Mouse (Mus musculus) frontal cortex, postnatal 36 days (tissue): ENCODE measurements around the gene Abhd15.

ENCODE experiments used
- DNase-seq, 2 experiments: peaks; one replicate each; pipeline ENCODE4 v3.0.0; 2022; ENCODE audit warnings: low spot score in 2 of 2

Gene Abhd15

GRCm38 (mm10) chr11:77514832-77515636, at the start of gene Abhd15:
Abhd15 (plus strand) TSS chr11:77515121.
- no peak for DNase-seq

GRCm38 (mm10) chr11:77466544-77466943, 48.4 kb upstream of the Abhd15 start:
- DNase-seq = no peak

GRCm38 (mm10) chr11:77467157-77467556, 47.8 kb upstream of the Abhd15 start:
- peak in 1 of 2 experiments; percentile 68 for DNase-seq

- DNase-seq = peak in 1 of 2 experiments; percentile 80
Observed at GRCm38 (mm10) chr11:77467784-77468183, 47.1 kb upstream of the Abhd15 start.

GRCm38 (mm10) chr11:77468397-77468796, 46.5 kb upstream of the Abhd15 start:
- no peak for DNase-seq

- DNase-seq = no peak
Observed at GRCm38 (mm10) chr11:77471407-77471806, 43.5 kb upstream of the Abhd15 start.

GRCm38 (mm10) chr11:77472775-77473174, 42.1 kb upstream of the Abhd15 start:
- DNase-seq = no peak

DNA sequence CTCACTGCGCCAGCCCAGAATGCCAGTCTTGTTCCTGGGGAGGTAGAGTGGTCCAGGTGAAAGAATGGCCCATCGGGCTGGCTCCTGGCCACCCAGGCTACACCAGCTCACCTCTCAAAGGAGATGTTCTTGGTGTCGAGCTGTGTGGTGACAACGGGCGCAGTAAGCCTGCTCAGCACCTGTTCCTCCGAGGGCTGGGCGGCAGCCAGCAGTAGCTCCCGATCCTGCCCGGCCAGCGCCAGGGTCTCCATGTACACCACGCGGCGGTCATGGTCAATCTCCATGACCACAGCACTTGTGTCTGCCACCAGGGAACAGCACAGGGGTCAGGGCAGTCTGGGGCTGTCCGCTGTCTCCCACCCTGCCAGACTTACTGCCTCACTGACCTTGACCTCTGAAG, 38.7 kb upstream of the Abhd15 start:
- no peak for DNase-seq

DNA sequence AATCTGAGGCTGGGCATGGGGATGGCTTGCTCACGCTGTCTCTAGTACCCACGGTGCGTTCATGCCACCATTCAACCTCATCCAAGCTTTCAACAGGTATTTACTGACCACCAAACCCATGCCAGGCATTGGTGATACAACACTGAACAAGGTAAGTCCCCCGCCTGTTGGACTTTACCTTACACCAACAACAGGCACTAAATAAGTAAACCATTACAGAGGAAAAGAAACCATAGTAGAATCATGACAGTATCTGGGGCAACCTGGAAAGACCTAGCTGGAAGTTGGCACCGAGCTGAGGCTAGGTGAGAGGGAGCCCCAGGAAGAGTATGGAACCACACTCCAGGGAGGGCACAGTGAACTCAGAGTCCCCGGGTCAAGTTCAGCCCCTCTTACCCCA, 38.0 kb upstream of the Abhd15 start:
- no peak for DNase-seq

- no peak for DNase-seq
Observed at GRCm38 (mm10) chr11:77483043-77483442, 31.9 kb upstream of the Abhd15 start.

DNA sequence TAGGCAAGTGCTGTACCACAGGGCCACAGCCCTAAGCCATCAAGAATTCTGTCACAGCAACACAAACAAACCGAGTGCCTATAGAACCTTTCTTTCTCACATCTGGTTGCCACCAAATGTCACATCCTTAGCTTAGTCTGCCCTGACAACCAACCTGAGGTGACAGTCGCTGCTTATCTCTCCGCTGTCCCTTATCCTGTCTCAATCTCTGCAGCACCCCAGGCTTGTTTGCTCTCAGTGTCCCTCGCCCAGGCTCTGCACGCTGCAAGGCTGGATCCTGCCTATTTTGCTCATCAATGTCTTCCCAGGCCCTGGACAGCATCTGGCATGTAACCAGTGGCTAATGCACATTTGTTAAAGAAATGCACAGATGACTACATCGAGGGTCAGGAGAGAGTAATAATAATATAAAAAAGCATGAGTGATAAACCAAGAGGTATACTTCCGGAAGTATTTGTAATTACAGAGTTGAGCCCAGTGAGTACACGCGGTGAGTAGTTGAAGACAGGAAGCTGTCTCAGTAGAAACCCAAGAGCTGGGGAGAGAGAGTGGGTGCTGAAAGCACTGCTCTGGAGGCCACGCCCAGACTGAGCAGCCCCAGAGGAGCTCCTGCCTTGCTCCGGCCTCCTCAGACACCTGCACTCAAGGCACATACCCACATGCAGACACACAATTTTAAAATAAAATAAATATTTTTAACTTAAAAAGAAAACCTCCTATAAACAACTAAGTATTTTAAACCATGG, 31.2 kb upstream of the Abhd15 start:
- DNase-seq = no peak

GRCm38 (mm10) chr11:77485229-77485628, 29.7 kb upstream of the Abhd15 start:
- no peak for DNase-seq

DNA sequence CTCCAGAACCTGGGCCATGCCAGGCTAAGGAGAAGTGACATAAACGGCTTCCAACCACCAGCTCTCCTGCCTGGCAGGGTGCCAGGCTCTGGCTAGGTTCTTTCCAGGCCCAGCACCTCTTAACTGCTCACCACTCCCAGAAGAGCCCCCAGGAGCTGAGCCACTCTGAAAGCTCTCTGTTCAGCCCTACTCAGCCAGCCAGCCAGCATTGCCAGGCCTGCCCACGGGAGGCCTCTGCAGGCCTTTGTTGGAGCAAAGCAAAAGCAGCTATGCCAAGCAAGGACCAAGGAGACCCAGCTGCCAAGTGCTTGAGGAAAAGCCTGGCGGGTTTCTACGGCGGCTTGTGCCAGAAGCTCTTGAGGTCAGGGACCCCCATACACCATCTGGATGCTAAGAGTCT, 28.1 kb upstream of the Abhd15 start:
- DNase-seq = no peak

- no peak for DNase-seq
Observed at GRCm38 (mm10) chr11:77488771-77489581, 25.9 kb upstream of the Abhd15 start.

DNA sequence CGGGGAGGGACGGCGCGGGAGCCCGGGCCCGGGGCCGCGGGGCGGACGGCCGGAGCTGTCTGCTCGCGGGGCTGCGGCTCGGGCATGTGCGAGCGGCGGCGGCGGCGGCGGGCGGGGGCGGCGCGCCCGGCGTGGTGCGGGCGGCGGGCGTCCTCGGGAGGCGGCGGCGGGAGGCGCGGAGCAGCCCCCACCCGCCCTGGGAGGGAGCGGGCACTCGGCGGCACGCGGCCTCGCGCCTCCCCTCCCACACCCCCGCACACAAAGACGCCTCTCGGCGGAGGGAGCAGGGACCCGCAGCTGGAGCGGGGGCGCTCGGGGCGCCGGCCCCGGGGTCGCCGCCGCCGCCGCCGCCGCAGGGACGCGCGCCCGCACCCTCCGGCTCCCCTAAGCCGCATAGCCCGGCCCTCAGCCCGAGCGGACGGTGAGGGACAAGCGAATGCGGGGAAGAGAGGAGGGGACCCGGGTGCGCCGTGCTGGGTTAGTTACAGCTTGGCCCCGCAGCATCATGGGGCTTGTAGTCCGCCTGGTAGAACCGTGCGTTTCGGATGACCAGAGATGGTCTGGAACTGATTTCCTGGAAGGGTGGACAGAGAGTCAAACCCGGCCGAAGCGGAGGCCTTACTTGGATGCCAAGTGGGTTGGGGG, 25.2 kb upstream of the Abhd15 start, which contains the start of gene Ankrd13b:
Gene Ankrd13b (minus strand): TSS at position 88 of the 645 bp plus-strand sequence.
- DNase-seq = peak; percentile 82 to 85

GRCm38 (mm10) chr11:77490451-77490850, 24.5 kb upstream of the Abhd15 start:
- DNase-seq = no peak

- DNase-seq = peak; percentile 91 to 92
Observed at GRCm38 (mm10) chr11:77491123-77491501, 23.8 kb upstream of the Abhd15 start.

- DNase-seq = peak; percentile 73 to 80
Observed at GRCm38 (mm10) chr11:77491502-77492291, 23.2 kb upstream of the Abhd15 start.

GRCm38 (mm10) chr11:77492311-77492871, 22.5 kb upstream of the Abhd15 start:
- no peak for DNase-seq

- DNase-seq = peak; percentile 88 to 91
Observed at GRCm38 (mm10) chr11:77492911-77493332, 22.0 kb upstream of the Abhd15 start.
